Mouse (Mus musculus) cerebellum, postnatal 25 days (tissue): ENCODE results near the gene Ubap1.

Source experiments
- DNase-seq, 2 experiments: peaks; one replicate each; pipeline ENCODE4 v3.0.0; 2021; ENCODE audit warnings: mixed read lengths in 2 of 2

Gene Ubap1

DNA sequence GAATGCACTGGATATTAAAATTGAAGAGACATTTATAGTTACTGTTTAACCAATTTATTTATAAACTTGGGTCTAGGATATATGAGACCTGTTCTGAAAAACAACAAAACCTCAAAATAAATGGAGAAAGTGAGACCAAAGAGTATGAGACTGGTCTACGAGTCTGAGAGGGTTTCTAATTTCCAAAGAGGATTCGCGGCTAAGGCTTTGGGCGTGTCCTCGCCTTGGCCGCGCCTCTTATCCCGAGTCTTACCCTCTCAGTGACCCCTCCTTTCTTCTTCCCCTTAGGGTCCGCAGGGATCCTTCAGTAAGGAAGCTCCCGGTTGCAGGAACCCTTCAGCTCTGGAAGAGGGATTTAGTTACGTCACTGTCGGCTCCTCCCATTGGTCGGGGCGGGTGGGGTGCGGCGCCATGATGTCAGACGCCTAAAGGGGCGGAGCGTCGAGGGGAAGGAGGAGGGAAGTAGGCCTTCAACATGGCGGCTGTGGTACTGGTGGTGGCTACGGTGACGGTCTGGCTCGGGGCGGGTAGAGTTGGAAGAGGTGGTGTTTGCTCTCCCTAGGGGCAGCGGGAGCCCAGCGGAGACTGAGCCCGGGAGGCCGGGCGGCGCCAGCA, at the start of gene Ubap1:
Gene Ubap1, plus strand, starts transcription at position 413 of the 615 bp plus-strand sequence.
- DNase-seq = peak; percentile 93 to 96

DNA sequence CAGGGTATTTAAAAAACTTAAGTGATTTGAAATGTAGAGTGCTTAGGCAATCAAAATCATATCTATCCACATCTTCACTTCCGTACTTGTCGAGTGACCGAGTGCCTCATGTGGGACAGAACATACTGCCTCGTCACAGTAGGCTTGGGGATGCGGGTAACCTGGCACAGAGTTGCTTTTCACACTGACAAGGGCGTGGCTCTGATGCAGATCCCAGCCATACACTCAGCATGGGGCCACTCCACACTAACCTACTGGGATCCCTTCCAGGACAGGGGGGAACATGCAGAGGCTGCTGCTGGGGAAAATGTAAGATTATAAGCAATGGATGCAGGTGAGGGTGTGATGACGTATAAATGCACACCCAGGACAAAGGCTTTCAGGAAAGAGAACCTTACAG, 45.1 kb upstream of the Ubap1 start:
- peak in 1 of 2 experiments; percentile 54 for DNase-seq

DNA sequence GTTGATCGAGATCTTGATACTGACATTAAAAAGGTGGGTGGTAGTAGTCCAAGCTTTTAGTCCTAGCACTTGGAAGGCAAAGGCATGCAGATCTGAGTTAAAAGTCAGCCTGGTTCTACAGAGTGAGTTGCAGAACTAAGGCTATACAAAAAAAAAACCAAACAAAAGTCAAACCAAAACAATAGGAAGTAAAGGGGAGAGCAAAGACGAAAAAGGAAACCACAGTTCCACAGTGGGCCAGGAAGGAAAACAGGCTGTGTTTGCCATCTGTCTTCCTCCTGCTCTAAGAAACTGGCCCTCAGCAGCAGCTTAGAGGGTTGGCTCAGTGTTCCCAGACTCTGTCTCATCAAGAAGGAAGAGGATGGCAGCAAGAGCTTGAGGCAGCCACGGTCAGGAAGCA, 44.5 kb upstream of the Ubap1 start:
- peak in 1 of 2 experiments; percentile 35 for DNase-seq

- no peak for DNase-seq
Measured at GRCm38 (mm10) chr4:41307406-41307805, 41.4 kb upstream of the Ubap1 start.

GRCm38 (mm10) chr4:41310567-41311563, 37.9 kb upstream of the Ubap1 start:
- no peak for DNase-seq

DNA sequence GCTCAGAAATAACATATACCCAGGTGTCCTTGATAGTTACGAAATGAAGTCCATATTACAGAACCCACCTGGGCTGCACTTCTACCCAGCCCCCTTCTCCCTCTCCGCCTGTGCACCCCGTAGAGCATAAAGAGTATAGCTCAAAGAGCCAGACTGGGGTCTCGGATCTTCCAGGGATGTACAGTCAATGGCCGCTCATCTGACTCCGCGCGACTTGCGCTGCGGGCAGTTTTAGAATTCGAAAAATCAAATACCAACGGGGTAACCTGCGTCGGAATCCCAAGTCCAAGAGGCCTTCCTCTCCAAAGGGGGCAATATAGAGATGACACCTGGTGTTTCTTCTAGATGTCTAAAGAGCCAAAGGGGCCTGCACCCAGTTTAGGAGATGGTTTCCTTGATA, 35.1 kb upstream of the Ubap1 start:
- no peak for DNase-seq

DNA sequence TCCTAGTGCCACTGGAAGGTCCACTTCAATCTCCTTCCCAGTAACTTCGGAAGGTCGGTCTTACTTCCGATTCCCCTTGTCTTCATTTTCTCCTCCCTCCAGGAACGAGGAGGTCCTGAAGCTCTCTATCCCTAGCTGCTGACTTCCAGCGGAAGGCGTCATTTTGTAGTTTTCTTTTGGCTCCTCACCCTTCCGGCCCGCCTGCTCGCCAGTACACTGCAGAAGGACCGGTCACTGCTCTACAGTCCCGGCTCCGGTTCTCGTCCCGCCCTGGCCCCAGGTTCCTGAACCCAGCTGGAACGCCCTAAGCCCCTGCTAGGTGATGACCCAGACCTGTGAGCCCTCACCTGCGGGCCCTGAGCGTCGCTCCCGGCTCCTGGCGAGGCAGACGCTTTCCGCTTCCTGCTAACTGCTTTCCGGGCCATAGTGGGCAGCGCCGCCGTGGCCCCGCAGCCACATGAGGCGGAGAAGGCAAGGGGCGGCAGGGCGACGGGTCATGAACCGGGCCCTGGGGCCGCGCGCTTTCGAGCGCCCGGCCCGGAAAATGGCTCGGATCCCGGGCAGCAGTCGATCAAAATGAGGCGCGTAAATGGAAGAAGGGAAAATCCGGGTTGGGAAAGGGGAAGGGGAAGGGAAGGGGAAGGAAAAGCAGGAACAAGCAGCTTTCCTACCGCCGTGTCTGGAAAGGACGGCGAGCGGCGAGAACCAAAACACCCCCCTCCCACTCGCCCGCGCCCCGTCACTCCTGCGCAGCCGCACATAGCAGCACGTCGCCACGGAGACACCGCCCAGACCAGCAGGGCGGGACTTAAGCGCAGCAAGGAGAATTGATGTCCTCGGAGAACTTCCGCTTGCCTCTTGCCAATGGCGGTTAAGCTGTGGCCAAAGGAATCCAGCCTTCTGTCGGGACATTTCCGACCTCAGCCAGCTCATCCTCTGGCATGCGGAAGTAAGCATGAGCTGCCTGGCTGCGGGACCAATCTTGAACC, 34.4 kb upstream of the Ubap1 start, which contains the start of gene Dcaf12:
Gene Dcaf12, minus strand, starts transcription at position 749 of the 989 bp plus-strand sequence.
- DNase-seq = peak; percentile 94 to 97

DNA sequence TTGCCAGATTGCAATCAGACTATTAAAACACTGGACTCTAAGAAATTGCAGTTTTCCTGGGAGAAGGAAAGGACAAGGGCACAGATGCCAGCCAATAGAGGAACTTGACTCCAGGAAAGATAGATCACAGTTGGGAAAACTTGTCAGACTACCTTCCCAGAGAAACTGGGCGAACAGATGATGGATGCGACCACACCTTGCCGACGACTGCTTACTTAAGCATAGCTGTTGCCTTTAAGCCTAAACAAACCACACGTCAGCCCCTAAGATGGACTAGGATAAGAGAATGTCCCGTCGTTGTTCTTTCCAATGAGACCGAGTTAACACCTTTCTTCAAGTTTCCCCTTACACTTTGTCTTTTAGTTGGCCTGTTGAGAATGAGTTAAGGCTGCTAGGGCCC, 33.6 kb upstream of the Ubap1 start:
- no peak for DNase-seq

GRCm38 (mm10) chr4:41318267-41318666, 30.5 kb upstream of the Ubap1 start:
- DNase-seq = no peak

GRCm38 (mm10) chr4:41320971-41321370, 27.8 kb upstream of the Ubap1 start:
- no peak for DNase-seq

DNA sequence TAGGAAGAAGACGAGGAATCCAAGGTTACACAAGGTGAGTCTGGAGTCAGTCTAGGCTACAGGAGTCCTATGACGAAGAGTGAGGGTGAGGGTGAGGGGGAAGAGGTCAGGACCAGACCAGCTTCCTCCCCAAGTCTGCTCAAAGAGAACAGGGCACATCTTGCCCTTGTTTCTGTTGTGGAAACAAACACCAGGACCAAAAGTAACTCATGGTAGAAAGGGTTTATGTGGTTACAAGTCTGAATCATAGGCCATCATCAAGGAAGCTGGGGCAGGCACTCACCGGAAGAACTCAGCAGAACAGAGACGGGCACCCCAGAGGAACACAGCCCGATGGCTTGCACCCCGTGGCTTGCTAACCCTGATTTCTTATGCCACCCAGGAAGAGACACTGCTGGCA, 21.9 kb upstream of the Ubap1 start:
- DNase-seq = no peak

DNA sequence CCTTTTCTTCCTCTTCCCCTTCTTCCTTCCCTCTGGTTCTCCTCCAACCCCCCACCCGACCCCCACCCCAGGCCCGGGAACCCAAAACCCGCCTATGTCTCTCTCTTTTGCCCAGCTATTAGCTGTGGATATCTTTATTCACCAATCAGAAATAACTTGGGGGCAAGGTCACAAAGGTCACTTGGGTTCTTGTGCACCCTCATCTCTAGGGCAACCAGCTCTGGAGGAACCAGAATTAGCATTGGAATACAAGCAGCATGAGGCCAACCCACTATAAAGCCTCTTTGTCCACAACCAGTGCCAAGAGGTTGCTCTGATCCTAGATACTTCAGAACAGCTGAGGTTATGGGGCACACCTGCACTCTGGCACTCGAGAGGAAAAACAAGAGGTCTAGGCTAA, 19.3 kb upstream of the Ubap1 start:
- no peak for DNase-seq

DNA sequence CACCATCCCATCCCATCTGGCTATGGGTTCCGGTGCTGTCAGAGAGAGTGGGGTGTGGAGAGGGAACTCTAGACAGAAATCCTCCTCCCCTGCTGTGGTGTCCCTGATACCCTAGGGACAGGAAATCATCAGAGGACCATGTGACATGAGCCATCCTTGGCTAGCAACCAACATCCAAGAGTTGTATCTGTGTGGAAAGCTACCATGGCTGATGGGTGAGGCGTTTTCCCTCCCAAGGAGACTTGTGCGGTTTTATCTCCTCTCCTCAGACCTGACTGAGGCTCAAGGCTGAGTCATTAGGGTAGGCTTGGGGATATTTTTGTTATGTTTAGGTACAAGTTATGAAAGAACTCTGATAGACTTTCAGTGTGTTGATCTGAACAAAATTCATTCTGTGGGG, 17.7 kb upstream of the Ubap1 start:
- DNase-seq = no peak

GRCm38 (mm10) chr4:41331698-41332421, 16.9 kb upstream of the Ubap1 start:
- no peak for DNase-seq

- DNase-seq = no peak
Measured at GRCm38 (mm10) chr4:41336546-41336945, 12.2 kb upstream of the Ubap1 start.

DNA sequence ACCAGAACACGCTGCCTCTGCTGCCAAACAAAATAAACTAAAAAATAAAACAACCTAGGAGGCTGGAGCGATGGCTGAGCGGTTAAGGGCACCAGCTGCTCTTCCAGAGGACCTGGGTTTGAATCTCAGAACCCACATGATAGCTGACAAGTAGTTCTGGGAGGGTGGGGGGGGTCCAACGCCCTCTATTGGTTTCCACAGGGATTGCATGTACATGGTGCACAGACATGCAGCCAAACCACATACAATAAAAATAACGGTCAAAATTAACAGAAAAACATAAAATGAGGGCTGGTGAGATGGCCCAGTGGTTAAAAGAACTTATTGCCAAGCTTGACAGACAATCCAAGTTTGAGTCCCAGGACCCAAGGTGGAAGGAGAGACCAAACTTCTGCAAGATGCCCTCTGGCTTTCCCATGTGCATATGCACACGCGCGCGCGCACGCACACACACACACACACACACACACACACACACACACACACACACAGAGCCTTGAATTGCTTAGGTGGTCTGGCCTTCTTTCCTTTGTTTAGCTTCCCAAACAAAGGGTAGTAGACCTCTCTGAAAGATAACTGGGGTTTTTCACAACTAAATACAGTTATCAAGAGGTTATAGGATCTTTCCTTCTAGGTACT, 7.8 kb upstream of the Ubap1 start:
- no peak for DNase-seq

DNA sequence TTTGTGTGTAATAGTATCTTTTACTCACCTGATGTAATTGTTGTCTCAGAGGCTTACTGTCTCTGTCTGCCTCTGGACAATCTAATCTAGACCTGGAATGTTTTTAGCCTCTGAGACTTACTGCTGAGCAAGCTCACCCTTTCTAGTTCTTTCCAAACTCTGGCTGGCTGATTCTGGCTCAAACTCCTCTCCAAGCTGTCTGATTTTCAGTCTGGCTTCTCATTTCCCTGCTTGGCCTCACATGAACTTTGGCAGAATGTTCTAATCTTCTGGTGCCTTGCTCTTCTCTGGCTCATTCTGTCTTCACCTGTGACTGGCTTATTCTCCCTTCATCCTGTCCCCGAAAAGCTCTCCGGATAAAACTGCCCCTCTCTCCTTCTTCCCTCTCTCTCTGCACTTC, 2.8 kb upstream of the Ubap1 start:
- no peak for DNase-seq

- DNase-seq = no peak
Measured at GRCm38 (mm10) chr4:41347839-41348238, 957 bp upstream of the Ubap1 start.

DNA sequence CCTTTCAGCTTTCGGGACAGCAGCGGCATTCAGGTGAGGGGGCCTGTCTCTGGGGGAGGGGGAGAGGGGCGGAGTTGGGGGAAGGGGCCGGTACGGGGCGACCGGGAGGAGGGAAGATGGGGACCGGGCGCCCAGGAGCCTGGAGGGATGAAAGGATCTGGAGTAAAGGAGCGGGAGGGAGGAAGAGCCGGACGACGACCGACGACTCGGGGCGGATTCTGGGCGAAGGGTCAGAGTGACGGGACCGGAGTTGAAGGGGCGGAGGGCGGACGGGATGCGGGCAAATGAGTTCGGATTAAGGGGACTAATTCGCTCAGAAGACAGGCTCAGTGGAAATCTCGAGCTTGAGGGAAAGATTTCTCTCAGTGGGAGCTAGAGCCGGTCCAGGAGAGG, 399 bp downstream of the Ubap1 start:
- no peak for DNase-seq

DNA sequence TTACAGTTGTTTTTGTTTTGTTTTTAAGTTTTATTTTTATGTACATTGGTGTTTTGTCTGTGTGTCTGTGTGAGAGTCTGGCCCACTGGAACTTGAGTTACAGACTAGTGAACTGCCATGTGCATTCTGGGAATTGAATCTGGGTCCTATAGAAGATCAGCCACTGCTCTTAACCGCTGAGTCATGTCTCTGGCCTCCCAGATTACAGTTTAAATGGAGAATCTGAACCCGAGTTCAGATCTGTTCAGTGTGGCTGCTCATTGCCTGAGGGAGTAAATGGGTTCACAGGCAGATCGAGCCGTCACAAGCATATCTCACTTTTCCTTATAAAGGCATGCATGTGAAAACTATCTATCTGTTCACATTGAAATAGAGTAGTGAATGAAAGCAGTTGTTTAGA, 4.0 kb downstream of the Ubap1 start:
- DNase-seq = no peak

DNA sequence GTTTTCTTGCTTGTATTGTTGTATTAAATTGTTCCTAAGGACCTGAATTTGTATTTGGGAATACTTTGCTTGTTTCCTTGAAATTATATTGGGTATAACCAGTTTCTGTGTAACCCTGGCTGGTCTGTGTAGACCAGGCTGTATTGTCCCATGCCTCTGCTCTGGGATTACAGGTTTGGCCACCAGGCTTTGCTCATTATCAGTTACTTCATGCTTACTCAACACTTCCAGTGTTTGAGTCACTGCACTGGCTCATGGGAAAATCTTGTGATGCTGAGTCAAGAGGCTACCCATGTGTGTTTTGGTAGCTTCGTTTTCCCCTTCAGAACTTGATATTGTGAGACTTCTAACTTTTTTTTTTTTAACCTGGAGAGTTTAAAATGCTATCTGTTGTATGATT, 4.5 kb downstream of the Ubap1 start:
- no peak for DNase-seq

GRCm38 (mm10) chr4:41357154-41357553, 8.4 kb downstream of the Ubap1 start:
- DNase-seq = no peak
